Mouse (Mus musculus): ENCODE data around the gene Stim2. TPM values are rescaled to one million over a fixed set of nuclear protein-coding genes. Genes with fewer than 3 reads are reported as not detected.

Gene Stim2
- polyA plus RNA-seq, 2 experiments = 2.2 to 4.4 TPM

DNA sequence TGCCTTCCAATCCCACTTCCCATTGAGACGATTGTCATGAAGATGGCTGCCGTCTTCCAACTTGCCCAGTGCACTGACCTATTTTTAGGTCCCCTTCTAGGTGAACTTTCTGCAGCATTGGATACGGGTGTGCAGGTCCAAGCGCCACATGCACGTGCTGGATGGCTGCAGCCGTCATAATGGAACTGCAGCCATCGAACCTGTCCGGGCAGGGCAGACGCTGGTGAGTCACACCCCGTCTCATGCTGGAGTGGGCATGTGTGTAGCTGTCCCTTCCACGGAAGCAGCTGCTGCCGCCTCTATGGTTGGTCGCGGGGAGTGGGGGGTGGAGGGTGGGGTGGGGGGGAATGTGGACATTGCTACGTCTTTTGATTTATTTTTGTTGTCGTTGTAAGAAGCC is 21.8 kb upstream of the Stim2 start:
- no peak overlapping the region for H3K4me2 ChIP-seq (ENCODE audit: low read depth)
- no peak overlapping the region for H3K9ac ChIP-seq (replicated peaks)
- H3K4me1 ChIP-seq (replicated peaks; ENCODE audit: control insufficient read depth in 2 of 2, insufficient read depth in 2 of 2, low read length in 1 of 2) = no peaks in the 10 kb centered on the region
- TF ChIP-seq CTCF (IDR thresholded peaks at IDR 0.05; ENCODE audit: low read depth) (no peak), EP300 (IDR thresholded peaks at IDR 0.05; ENCODE audit: low read depth) (no peak)
- WGBS (ENCODE audit: insufficient replicate concordance) = 75% methylated on average over 16 of the region's 16 CpGs
- H3K9me3 ChIP-seq (ENCODE audit: control insufficient read depth, low read length) = no peaks in the 10 kb centered on the region
- no peak for DNase-seq (ENCODE audit: low read depth in 3 of 3, low spot score in 3 of 3)
- H3K27ac ChIP-seq = no peak overlapping the region
- H3K36me3 ChIP-seq (replicated peaks; ENCODE audit: control insufficient read depth, insufficient read depth, low read depth) = no peaks in the 10 kb centered on the region
- no peak for ATAC-seq (ENCODE audit: insufficient read depth)
- H3K27me3 ChIP-seq (ENCODE audit: control insufficient read depth, insufficient read depth, low read length) = no peaks in the 10 kb centered on the region
- no peak overlapping the region for H3K4me3 ChIP-seq (ENCODE audit: insufficient read depth in 1 of 2, low read depth in 2 of 2, low read length in 2 of 2)

DNA sequence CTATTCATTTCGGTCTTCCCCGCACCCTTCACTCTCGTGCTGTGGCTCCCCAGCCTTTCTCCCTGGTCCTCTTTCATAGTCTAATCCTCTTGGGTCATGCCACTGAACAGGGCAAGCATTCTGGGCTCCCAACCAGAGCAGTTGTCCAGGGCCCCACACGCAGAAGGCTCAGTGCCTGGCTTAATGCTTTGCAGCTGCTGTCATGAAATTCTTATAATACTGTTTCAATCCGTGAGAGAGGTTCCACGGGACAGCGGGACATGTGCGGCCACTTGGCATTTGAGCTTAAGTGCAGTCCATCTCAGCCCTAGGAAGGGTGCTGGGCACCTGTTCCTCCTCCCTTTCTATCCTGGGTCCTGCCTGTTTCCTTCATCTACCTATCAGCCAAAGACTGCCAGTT is 21.2 kb upstream of the Stim2 start:
- 78% methylated on average over 8 of the region's 8 CpGs for WGBS (ENCODE audit: insufficient replicate concordance)

DNA sequence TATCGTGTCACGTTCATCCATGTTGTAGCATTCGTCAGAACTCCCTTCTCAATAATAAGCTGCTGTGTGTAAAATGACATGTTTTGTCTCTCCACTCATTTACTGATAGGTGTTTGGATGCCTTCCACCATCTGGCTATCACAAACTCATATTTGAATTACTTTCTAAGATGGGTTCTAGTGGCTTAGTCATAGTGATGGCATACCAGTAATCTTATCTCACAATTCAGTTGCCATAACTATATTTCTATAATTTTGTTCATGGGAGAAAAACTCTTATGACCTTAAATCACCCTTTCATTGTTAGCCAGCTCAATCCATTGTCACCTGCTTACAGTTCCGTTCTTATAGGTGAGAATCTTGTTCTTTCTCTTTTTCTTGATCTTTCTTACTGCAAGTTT is 14.9 kb upstream of the Stim2 start:
- no peak overlapping the region for H3K4me3 ChIP-seq (ENCODE audit: insufficient read depth in 1 of 2, low read depth in 2 of 2, low read length in 2 of 2)

More for the DNA sequence above, 21.2 kb upstream of the Stim2 start:
- ATAC-seq (ENCODE audit: insufficient read depth) (no peak), DNase-seq (ENCODE audit: low read depth in 3 of 3, low spot score in 3 of 3) (no peak)
- Histone ChIP-seq H3K36me3 (replicated peaks; ENCODE audit: control insufficient read depth, insufficient read depth, low read depth) (no peaks in the 10 kb centered on the region), H3K27ac (no peak overlapping the region), H3K4me1 (replicated peaks; ENCODE audit: control insufficient read depth in 2 of 2, insufficient read depth in 2 of 2, low read length in 1 of 2) (no peaks in the 10 kb centered on the region), H3K9me3 (ENCODE audit: control insufficient read depth, low read length) (no peaks in the 10 kb centered on the region), H3K4me3 (ENCODE audit: insufficient read depth in 1 of 2, low read depth in 2 of 2, low read length in 2 of 2) (no peak overlapping the region), H3K4me2 (ENCODE audit: low read depth) (no peak overlapping the region), H3K27me3 (ENCODE audit: control insufficient read depth, insufficient read depth, low read length) (no peaks in the 10 kb centered on the region), H3K9ac (replicated peaks) (no peak overlapping the region)
- no peak for TF ChIP-seq CTCF (IDR thresholded peaks at IDR 0.05; ENCODE audit: low read depth)
- no peak for TF ChIP-seq EP300 (IDR thresholded peaks at IDR 0.05; ENCODE audit: low read depth)

DNA sequence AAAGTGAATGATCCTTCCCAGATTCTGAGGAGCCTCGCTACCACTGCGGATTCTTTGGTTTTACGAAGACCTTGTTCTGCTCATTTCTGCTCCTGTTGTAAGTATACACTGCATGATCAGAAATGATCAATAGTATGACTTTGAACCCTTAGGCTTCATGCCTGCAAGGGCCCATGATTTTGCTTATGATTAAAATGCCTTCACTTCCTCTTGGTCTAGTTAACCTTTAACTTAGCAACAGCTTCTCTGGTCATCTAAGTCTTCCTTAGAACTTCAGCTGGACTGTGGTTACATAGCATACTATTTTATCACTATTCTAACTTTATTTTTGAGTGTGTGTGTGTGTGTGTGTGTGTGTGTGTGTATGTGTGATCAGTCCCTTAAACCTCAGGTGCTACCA is 12.7 kb upstream of the Stim2 start:
- Histone ChIP-seq H3K4me3 (ENCODE audit: insufficient read depth in 1 of 2, low read depth in 2 of 2, low read length in 2 of 2) (no peak overlapping the region), H3K27me3 (ENCODE audit: control insufficient read depth, insufficient read depth, low read length) (no peaks in the 10 kb centered on the region), H3K4me2 (ENCODE audit: low read depth) (no peak overlapping the region), H3K4me1 (replicated peaks; ENCODE audit: control insufficient read depth in 2 of 2, insufficient read depth in 2 of 2, low read length in 1 of 2) (no peaks in the 10 kb centered on the region), H3K9me3 (ENCODE audit: control insufficient read depth, low read length) (no peaks in the 10 kb centered on the region), H3K36me3 (replicated peaks; ENCODE audit: control insufficient read depth, insufficient read depth, low read depth) (no peaks in the 10 kb centered on the region), H3K27ac (no peak overlapping the region), H3K9ac (replicated peaks) (no peak overlapping the region)
- ATAC-seq (ENCODE audit: insufficient read depth) (no peak), DNase-seq (ENCODE audit: low read depth in 3 of 3, low spot score in 3 of 3) (no peak)
- no peak for TF ChIP-seq EP300 (IDR thresholded peaks at IDR 0.05; ENCODE audit: low read depth)
- no peak for TF ChIP-seq CTCF (IDR thresholded peaks at IDR 0.05; ENCODE audit: low read depth)
- 76% methylated on average over 3 of the region's 3 CpGs for WGBS (ENCODE audit: insufficient replicate concordance)

More for the DNA sequence above, 14.9 kb upstream of the Stim2 start:
- Histone ChIP-seq H3K27me3 (ENCODE audit: control insufficient read depth, insufficient read depth, low read length) (no peaks in the 10 kb centered on the region), H3K4me2 (ENCODE audit: low read depth) (no peak overlapping the region), H3K9ac (replicated peaks) (no peak overlapping the region), H3K27ac (no peak overlapping the region), H3K36me3 (replicated peaks; ENCODE audit: control insufficient read depth, insufficient read depth, low read depth) (no peaks in the 10 kb centered on the region), H3K4me1 (replicated peaks; ENCODE audit: control insufficient read depth in 2 of 2, insufficient read depth in 2 of 2, low read length in 1 of 2) (no peaks in the 10 kb centered on the region), H3K9me3 (ENCODE audit: control insufficient read depth, low read length) (no peaks in the 10 kb centered on the region)
- WGBS (ENCODE audit: insufficient replicate concordance) = 68% methylated on average over 4 of the region's 4 CpGs
- no peak for TF ChIP-seq CTCF (IDR thresholded peaks at IDR 0.05; ENCODE audit: low read depth)
- no peak for TF ChIP-seq EP300 (IDR thresholded peaks at IDR 0.05; ENCODE audit: low read depth)
- DNase-seq (ENCODE audit: low read depth in 3 of 3, low spot score in 3 of 3) (no peak), ATAC-seq (ENCODE audit: insufficient read depth) (no peak)

DNA sequence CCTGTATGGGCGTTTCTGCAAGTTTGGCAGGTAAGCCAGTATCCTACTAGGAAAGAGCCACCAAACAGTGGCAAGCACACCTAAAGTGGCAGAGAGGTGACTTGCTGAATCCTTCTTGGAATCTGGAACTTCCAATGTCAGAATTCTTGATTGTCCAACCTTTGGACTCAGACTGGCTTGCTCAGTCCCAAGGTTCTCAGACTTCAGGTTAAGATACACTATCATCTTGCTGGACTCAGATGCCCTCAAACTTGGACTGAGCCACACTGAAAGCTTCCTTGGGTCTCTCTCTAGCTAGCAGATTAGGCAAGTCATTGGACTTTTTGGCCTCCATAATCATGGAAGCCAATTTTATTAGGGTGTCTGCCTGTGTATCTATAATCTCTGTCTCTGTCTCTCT is 10.8 kb upstream of the Stim2 start:
- no peaks in the 10 kb centered on the region for H3K36me3 ChIP-seq (replicated peaks; ENCODE audit: control insufficient read depth, insufficient read depth, low read depth)
- no peak overlapping the region for H3K4me3 ChIP-seq (ENCODE audit: insufficient read depth in 1 of 2, low read depth in 2 of 2, low read length in 2 of 2)
- no peak overlapping the region for H3K4me2 ChIP-seq (ENCODE audit: low read depth)
- H3K27ac ChIP-seq = no peak overlapping the region
- TF ChIP-seq CTCF (IDR thresholded peaks at IDR 0.05; ENCODE audit: low read depth) (no peak), EP300 (IDR thresholded peaks at IDR 0.05; ENCODE audit: low read depth) (no peak)
- no peaks in the 10 kb centered on the region for H3K27me3 ChIP-seq (ENCODE audit: control insufficient read depth, insufficient read depth, low read length)
- 38% methylated on average over 1 of the region's 1 CpGs for WGBS (ENCODE audit: insufficient replicate concordance)
- ATAC-seq (ENCODE audit: insufficient read depth) (no peak), DNase-seq (ENCODE audit: low read depth in 3 of 3, low spot score in 3 of 3) (no peak)
- H3K9me3 ChIP-seq (ENCODE audit: control insufficient read depth, low read length) = no peaks in the 10 kb centered on the region
- H3K9ac ChIP-seq (replicated peaks) = no peak overlapping the region
- no peaks in the 10 kb centered on the region for H3K4me1 ChIP-seq (replicated peaks; ENCODE audit: control insufficient read depth in 2 of 2, insufficient read depth in 2 of 2, low read length in 1 of 2)
